Mouse (Mus musculus) embryonic fibroblast, embryonic 13.5 days (primary cell): ENCODE measurements around the gene Ier5.

ENCODE experiments used
- CTCF ChIP-seq: IDR thresholded peaks from 2 replicates; pipeline ENCODE4 v1.5.1; 2011; ENCODE audit warnings: mild to moderate bottlenecking, control low read depth, low read length, moderate library complexity, borderline replicate concordance; ENCODE audit not compliant: insufficient read depth
- POLR2A ChIP-seq: IDR thresholded peaks from 2 replicates; pipeline ENCODE4 v1.6.1; 2011; ENCODE audit warnings: low read depth, mild to moderate bottlenecking, control low read depth, low read length, moderate library complexity

GRCm38 (mm10) chr1:155052761-155053166 lies 46.7 kb downstream of the Ier5 start:
- TF ChIP-seq CTCF (no peak), POLR2A (peak; percentile 7; the same call in 1 of the 2 replicates)
